10 mouse cellular contexts compared by ENCODE assay signal in the genomic region with DNA sequence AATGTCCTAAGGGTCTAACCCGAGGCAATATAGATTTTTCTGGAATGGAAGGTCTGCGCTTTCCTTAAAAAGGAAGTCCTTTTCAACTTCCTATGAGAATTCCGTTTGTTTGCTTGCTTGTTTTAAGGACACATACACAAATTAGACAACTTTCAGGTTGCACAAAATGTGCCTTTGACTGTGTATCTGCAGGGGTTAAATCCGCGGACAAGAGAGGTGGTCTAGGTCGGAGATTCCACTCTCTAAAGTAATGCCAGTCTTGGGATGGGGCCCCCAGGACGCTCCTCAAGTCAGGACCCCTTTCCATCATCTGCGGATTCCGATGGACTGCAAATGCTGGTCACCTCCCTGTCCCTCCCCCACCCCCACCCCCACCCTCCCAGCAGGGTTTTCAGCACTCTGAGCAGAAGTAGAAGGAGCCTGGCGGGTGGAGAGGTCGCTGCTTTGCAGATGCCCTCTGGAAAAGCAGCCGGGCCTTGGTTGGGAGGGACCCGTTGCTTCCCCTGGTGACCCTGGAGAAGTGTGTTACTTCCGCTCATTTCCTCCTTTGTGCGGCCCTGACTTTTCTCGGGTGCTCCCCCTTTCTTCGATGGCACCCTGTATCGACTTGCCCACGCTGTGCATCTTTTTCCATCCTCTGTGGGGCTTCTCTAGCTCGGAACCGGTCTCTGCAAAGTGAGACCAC. TPM values are rescaled to one million over a fixed set of nuclear protein-coding genes. Genes with fewer than 3 reads are reported as not detected.
DNase-seq lines count a peak whose midpoint lies in the region; ATAC-seq and TF ChIP-seq lines count a peak whose summit lies in the region.
"Had no signal": no experiment of that assay in that cellular context is flagged by ENCODE, and none has a peak within 500 bp of the region (broad histone marks: within the 10 kb centered on the region; RNA-seq: fewer than 3 reads in every experiment).

No protein-coding gene starts in this region.

- H3K4me1 ChIP-seq in CH12.LX (ENCODE audit: control insufficient read depth in 1 of 2, insufficient read depth in 2 of 2) = peaks cover 0 to 9% of the 10 kb centered on the region in 2 experiments; a peak in 2 of 4 replicates
- no peaks in the 10 kb centered on the region; the same call in 1 of the 2 replicates for H3K4me1 ChIP-seq in forebrain, postnatal 0 days (ENCODE audit: insufficient read depth)
- H3K4me1 ChIP-seq in midbrain, embryonic 13.5 days (replicated peaks) = peaks cover 60% of the 10 kb centered on the region
- 0 out of 2 replicates have a peak, but pooled peaks cover 2% of the 10 kb centered on the region for H3K4me1 ChIP-seq in liver, postnatal 0 days (ENCODE audit: insufficient read depth)

- TF ChIP-seq CTCF in CH12.LX (conservative IDR thresholded peaks at IDR 0.05 in 1 of 2, IDR thresholded peaks at IDR 0.05 in 1 of 2; ENCODE audit: low read depth in 2 of 2, low read length in 2 of 2) = no peak
- TF ChIP-seq CTCF in forebrain, postnatal 0 days (IDR thresholded peaks at IDR 0.05; ENCODE audit: low read depth) = no peak
- no peak for TF ChIP-seq CTCF in liver, postnatal 0 days (IDR thresholded peaks at IDR 0.05; ENCODE audit: low read depth)

- no peaks in the 10 kb centered on the region for H3K79me2 ChIP-seq in CH12.LX (replicated peaks; ENCODE audit: control insufficient read depth, extremely low read depth, insufficient read depth, poor library complexity, severe bottlenecking)

- peaks cover 3% of the 10 kb centered on the region for H3K27me3 ChIP-seq in CH12.LX (replicated peaks)
- peaks cover 16% of the 10 kb centered on the region for H3K27me3 ChIP-seq in forebrain, postnatal 0 days (ENCODE audit: insufficient read depth, low read length)
- peaks cover 85% of the 10 kb centered on the region for H3K27me3 ChIP-seq in midbrain, embryonic 13.5 days
- H3K27me3 ChIP-seq in liver, postnatal 0 days (ENCODE audit: insufficient read depth, low read length) = peaks cover 91% of the 10 kb centered on the region

- TF ChIP-seq POLR2A in CH12.LX (IDR thresholded peaks at IDR 0.05; ENCODE audit: low read depth, low read length) = no peak

- WGBS in forebrain, postnatal 0 days = 9% methylated on average over 21 of the region's 21 CpGs
- WGBS in midbrain, embryonic 13.5 days = 1% methylated on average over 21 of the region's 21 CpGs
- WGBS in liver, postnatal 0 days (ENCODE audit: insufficient replicate concordance) = 3% methylated on average over 21 of the region's 21 CpGs

- H3K27ac ChIP-seq in CH12.LX (ENCODE audit: insufficient read depth, low read depth) = no peak overlapping the region
- no peak overlapping the region for H3K27ac ChIP-seq in forebrain, postnatal 0 days (ENCODE audit: low read depth, low read length)
- no peak overlapping the region for H3K27ac ChIP-seq in midbrain, embryonic 13.5 days
- no peak overlapping the region for H3K27ac ChIP-seq in liver, postnatal 0 days (ENCODE audit: low read depth)
- H3K27ac ChIP-seq: kidney, postnatal 0 days had no signal

- in situ Hi-C loops in CH12.LX (cut with MboI; ENCODE audit: low pct_ligation_motif_present, low pct_unique_long_range_greater_than_20kb, low sequenced_read_pairs) = loop anchor here (10.0 kb wide), 1 partner anchor 88 kb away; no protein-coding TSS in a partner anchor

- no peaks in the 10 kb centered on the region for H3K36me3 ChIP-seq in CH12.LX (replicated peaks in 1 of 2; ENCODE audit: control insufficient read depth in 1 of 2, insufficient read depth in 1 of 2, low read length in 1 of 2)
- no peaks in the 10 kb centered on the region for H3K36me3 ChIP-seq in forebrain, postnatal 0 days (ENCODE audit: insufficient read depth)
- no peaks in the 10 kb centered on the region for H3K36me3 ChIP-seq in midbrain, embryonic 13.5 days
- H3K36me3 ChIP-seq in liver, postnatal 0 days (replicated peaks; ENCODE audit: insufficient read depth, low read length) = no peaks in the 10 kb centered on the region

- no peak overlapping the region for H3K9ac ChIP-seq in CH12.LX (ENCODE audit: insufficient read depth, low read depth)
- H3K9ac ChIP-seq in forebrain, postnatal 0 days = no peak overlapping the region
- no peak overlapping the region for H3K9ac ChIP-seq in midbrain, embryonic 13.5 days (replicated peaks)
- H3K9ac ChIP-seq in liver, postnatal 0 days (replicated peaks) = no peak overlapping the region

- ATAC-seq in forebrain, postnatal 0 days = no peak
- ATAC-seq in midbrain, embryonic 13.5 days = no peak
- ATAC-seq in liver, postnatal 0 days = no peak
- no peak for ATAC-seq in megakaryocyte progenitor cell, adult 5-6 weeks (replicated peaks; ENCODE audit: poor library complexity)

- no peak overlapping the region for H3K4me3 ChIP-seq in CH12.LX (replicated peaks in 1 of 3; ENCODE audit: low read depth in 2 of 3, low read length in 2 of 3, poor library complexity in 1 of 3)
- no peak overlapping the region for H3K4me3 ChIP-seq in forebrain, postnatal 0 days (ENCODE audit: low read depth, low read length)
- peak overlapping the region; percentile 22 for H3K4me3 ChIP-seq in midbrain, embryonic 13.5 days (replicated peaks)
- no peak overlapping the region for H3K4me3 ChIP-seq in liver, postnatal 0 days (ENCODE audit: low read depth, low read length)

- no peak for TF ChIP-seq RAD21 in CH12.LX (IDR thresholded peaks at IDR 0.05; ENCODE audit: low read depth, low read length)

- H3K4me2 ChIP-seq in CH12.LX (ENCODE audit: insufficient read depth, low read depth, poor library complexity, severe bottlenecking) = peak overlapping the region; percentile 44; the same call in 1 of the 2 replicates
- H3K4me2 ChIP-seq in forebrain, postnatal 0 days (ENCODE audit: low read depth) = peak overlapping the region; percentile 38
- peak overlapping the region; percentile 45 for H3K4me2 ChIP-seq in midbrain, embryonic 13.5 days (replicated peaks)
- H3K4me2 ChIP-seq in liver, postnatal 0 days (ENCODE audit: low read depth, low read length) = no peak overlapping the region

- no peaks in the 10 kb centered on the region for H3K9me3 ChIP-seq in CH12.LX (replicated peaks; ENCODE audit: low read length)
- H3K9me3 ChIP-seq in forebrain, postnatal 0 days (ENCODE audit: low read length) = no peaks in the 10 kb centered on the region
- no peaks in the 10 kb centered on the region for H3K9me3 ChIP-seq in midbrain, embryonic 13.5 days
- H3K9me3 ChIP-seq in liver, postnatal 0 days (ENCODE audit: low read length) = no peaks in the 10 kb centered on the region

- TF ChIP-seq EP300 in CH12.LX (IDR thresholded peaks at IDR 0.05; ENCODE audit: low read length) = no peak
- no peak for TF ChIP-seq EP300 in liver, postnatal 0 days (IDR thresholded peaks at IDR 0.05; ENCODE audit: low read depth)

- DNase-seq in CH12.LX (ENCODE audit: extremely low read depth) (no peak), ZHBTc4 (ENCODE audit: low read depth, low spot score) (peak; percentile 43)
- no peak for DNase-seq in forebrain, postnatal 0 days
- DNase-seq in liver, postnatal 0 days = no peak
- no peak for DNase-seq in layer of hippocampus, adult 8-10 months (ENCODE audit: low spot score in 2 of 2)
- DNase-seq: gastrocnemius, postnatal 14 days had no signal

- dilution Hi-C loops in CH12.LX (cut with MboI; ENCODE audit: extremely low pct_ligation_motif_present, extremely low pct_unique_long_range_greater_than_20kb, low sequenced_read_pairs) = no loop called here

TF ChIP-seq in CH12.LX, 34 proteins besides CTCF, POLR2A, EP300 and RAD21:
- TF ChIP-seq NELFE (IDR thresholded peaks at IDR 0.05; ENCODE audit: low read depth, low read length) (no peak), USF2 (conservative IDR thresholded peaks at IDR 0.05; ENCODE audit: low read depth, low read length) (no peak), MAFK (IDR thresholded peaks at IDR 0.05; ENCODE audit: insufficient replicate concordance, low read length) (no peak), HCFC1 (IDR thresholded peaks at IDR 0.05; ENCODE audit: low read depth, low read length) (no peak), ETS1 (conservative IDR thresholded peaks at IDR 0.05; ENCODE audit: low read depth, low read length) (no peak)
TF ChIP-seq in CH12.LX: peak in this region for 0.

RNA-seq across cellular contexts. Expression of a gene that starts 10.2 kb away (rescaled TPM):
- not detected in 2 replicates for total RNA-seq in CH12.LX (2012; rRNA removed)
- not detected in 2 replicates for total RNA-seq in CH12.LX (2014; rRNA removed)
- polyA plus RNA-seq in CH12.LX (2012; ENCODE audit: insufficient read length, low read depth) = not detected in 2 replicates
- total RNA-seq in forebrain, postnatal 0 days (2014; rRNA removed) = 9.3 and 14.2 TPM in 2 replicates
- polyA plus RNA-seq in forebrain, postnatal 0 days (2015; fragmentation: Nextera tagmentation; extraction: Ambion mirVana) = 3.3 and 4.3 TPM in 2 replicates
- 12.2 and 16.7 TPM in 2 replicates for polyA plus RNA-seq in midbrain, embryonic 13.5 days (2015; fragmentation: Nextera tagmentation; extraction: Ambion mirVana)
- not detected in 2 replicates for polyA plus RNA-seq in liver, postnatal 0 days (2015; fragmentation: Nextera tagmentation; extraction: Ambion mirVana)
- total RNA-seq in megakaryocyte progenitor cell, adult 5-6 weeks (2015) = not detected in 2 replicates
- total RNA-seq in megakaryocyte progenitor cell, adult 5-6 weeks (2017) = not detected in 2 replicates
- total RNA-seq in layer of hippocampus, adult 8-10 months (2022) = 10 to 100 TPM in 2 of 4 experiments, 1 to 10 TPM in 2; 7.5 to 10.4 (median 9.3) TPM
- total RNA-seq: gastrocnemius, postnatal 14 days had no signal
- polyA plus RNA-seq: kidney, postnatal 0 days had no signal

RNA-seq across cellular contexts. Expression of a gene that starts 40.1 kb away (rescaled TPM):
- not detected in 2 replicates for total RNA-seq in CH12.LX (2012; rRNA removed)
- not detected in 2 replicates for total RNA-seq in CH12.LX (2014; rRNA removed)
- polyA plus RNA-seq in CH12.LX (2012; ENCODE audit: insufficient read length, low read depth) = not detected in 2 replicates
- total RNA-seq in forebrain, postnatal 0 days (2014; rRNA removed) = not detected in 2 replicates
- polyA plus RNA-seq in forebrain, postnatal 0 days (2015; fragmentation: Nextera tagmentation; extraction: Ambion mirVana) = not detected in 2 replicates
- polyA plus RNA-seq in midbrain, embryonic 13.5 days (2015; fragmentation: Nextera tagmentation; extraction: Ambion mirVana) = not detected in 2 replicates
- not detected in 2 replicates for polyA plus RNA-seq in liver, postnatal 0 days (2015; fragmentation: Nextera tagmentation; extraction: Ambion mirVana)
- total RNA-seq in megakaryocyte progenitor cell, adult 5-6 weeks (2015) = not detected in 2 replicates
- not detected in 2 replicates for total RNA-seq in megakaryocyte progenitor cell, adult 5-6 weeks (2017)
- total RNA-seq in layer of hippocampus, adult 8-10 months (2022) = not detected
- total RNA-seq: gastrocnemius, postnatal 14 days; left cerebral cortex, postnatal 36 days had no signal
- polyA plus RNA-seq: kidney, postnatal 0 days had no signal
